Mouse (Mus musculus): Measurements from ENCODE around the gene Mrpl54. TPM values are rescaled to one million over a fixed set of nuclear protein-coding genes. Genes with fewer than 3 reads are reported as not detected.

Gene Mrpl54
- 121 and 152 TPM in 2 replicates for polyA plus RNA-seq (2014; fragmentation: Nextera tagmentation; extraction: Ambion mirVana)

- Histone ChIP-seq H3K36me3 (ENCODE audit: control insufficient read depth, insufficient read depth, low read length) (peaks cover 43% of the 10 kb centered on the region), H3K27ac (replicated peaks; ENCODE audit: low read depth, low read length) (peak within 1 kb of the TSS; percentile 81), H3K4me1 (ENCODE audit: control insufficient read depth, insufficient read depth, low read length) (peaks cover 12% of the 10 kb centered on the region; the same call in 1 of the 2 replicates), H3K27me3 (ENCODE audit: control insufficient read depth, insufficient read depth, low read length) (no peaks in the 10 kb centered on the region), H3K4me2 (ENCODE audit: low read length) (peak within 1 kb of the TSS; percentile 71), H3K4me3 (replicated peaks; ENCODE audit: low read depth, low read length) (peak within 1 kb of the TSS; percentile 58), H3K9ac (replicated peaks; ENCODE audit: low read length) (peak within 1 kb of the TSS; percentile 68), H3K9me3 (ENCODE audit: control insufficient read depth, low read length) (no peaks in the 10 kb centered on the region)
- 2% methylated on average over 48 of the region's 48 CpGs for WGBS
- ATAC-seq (ENCODE audit: low FRiP score, low TSS enrichment) (peak; percentile 93), DNase-seq (peak; percentile 99)
Measured at GRCm38 (mm10) chr10:81266211-81267105, at the start of gene Mrpl54, which contains the start of gene Apba3. Gene Mrpl54, minus strand, starts transcription at chr10:81266934. Gene Apba3, plus strand, starts transcription at chr10:81266960.

- WGBS = 93% methylated on average over 16 of the region's 16 CpGs
Measured at GRCm38 (mm10) chr10:81315587-81315986, 48.9 kb upstream of the Mrpl54 start.

DNA sequence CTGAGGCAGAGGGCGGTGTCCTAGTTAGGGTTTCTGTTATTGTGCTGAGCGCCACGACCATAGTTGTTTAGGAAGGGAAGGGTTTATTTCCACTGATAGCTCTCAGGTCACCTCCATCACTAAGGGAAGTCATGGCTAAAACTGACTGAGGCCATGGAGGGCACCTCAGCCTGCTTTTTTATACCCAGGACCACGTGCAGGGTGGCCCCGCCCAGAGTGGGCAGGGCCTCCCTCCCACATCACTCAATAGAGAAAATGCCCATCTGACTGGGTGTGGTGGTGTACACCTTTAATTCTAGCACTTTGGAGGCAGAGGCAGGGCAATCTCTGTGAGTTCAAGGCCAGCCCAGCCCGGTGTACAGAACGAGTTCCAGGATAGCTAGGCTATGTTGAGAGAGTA, 47.5 kb upstream of the Mrpl54 start:
- no peak for ATAC-seq (ENCODE audit: low FRiP score, low TSS enrichment)
- 84% methylated on average over 7 of the region's 7 CpGs for WGBS

More at GRCm38 (mm10) chr10:81315587-81315986, 48.9 kb upstream of the Mrpl54 start:
- no peaks in the 10 kb centered on the region for H3K9me3 ChIP-seq (ENCODE audit: control insufficient read depth, low read length)
- no peak overlapping the region for H3K27ac ChIP-seq (replicated peaks; ENCODE audit: low read depth, low read length)
- peaks cover 8% of the 10 kb centered on the region; the same call in 1 of the 2 replicates for H3K4me1 ChIP-seq (ENCODE audit: control insufficient read depth, insufficient read depth, low read length)
- H3K9ac ChIP-seq (replicated peaks; ENCODE audit: low read length) = no peak overlapping the region
- no peak for DNase-seq
- H3K36me3 ChIP-seq (ENCODE audit: control insufficient read depth, insufficient read depth, low read length) = peaks cover 79% of the 10 kb centered on the region
- ATAC-seq (ENCODE audit: low FRiP score, low TSS enrichment) = no peak
- H3K4me3 ChIP-seq (replicated peaks; ENCODE audit: low read depth, low read length) = no peak overlapping the region
- H3K4me2 ChIP-seq (ENCODE audit: low read length) = no peak overlapping the region
- H3K27me3 ChIP-seq (ENCODE audit: control insufficient read depth, insufficient read depth, low read length) = no peaks in the 10 kb centered on the region

GRCm38 (mm10) chr10:81313581-81313980, 46.8 kb upstream of the Mrpl54 start:
- no peak for ATAC-seq (ENCODE audit: low FRiP score, low TSS enrichment)
- H3K9ac ChIP-seq (replicated peaks; ENCODE audit: low read length) = no peak overlapping the region
- DNase-seq = no peak
- no peaks in the 10 kb centered on the region for H3K4me1 ChIP-seq (ENCODE audit: control insufficient read depth, insufficient read depth, low read length)
- WGBS = 96% methylated on average over 13 of the region's 13 CpGs
- H3K36me3 ChIP-seq (ENCODE audit: control insufficient read depth, insufficient read depth, low read length) = peaks cover 99% of the 10 kb centered on the region
- H3K9me3 ChIP-seq (ENCODE audit: control insufficient read depth, low read length) = no peaks in the 10 kb centered on the region
- H3K27me3 ChIP-seq (ENCODE audit: control insufficient read depth, insufficient read depth, low read length) = no peaks in the 10 kb centered on the region
- H3K27ac ChIP-seq (replicated peaks; ENCODE audit: low read depth, low read length) = no peak overlapping the region
- no peak overlapping the region for H3K4me3 ChIP-seq (replicated peaks; ENCODE audit: low read depth, low read length)
- no peak overlapping the region for H3K4me2 ChIP-seq (ENCODE audit: low read length)

More for the DNA sequence above, 47.5 kb upstream of the Mrpl54 start:
- Histone ChIP-seq H3K36me3 (ENCODE audit: control insufficient read depth, insufficient read depth, low read length) (peaks cover 93% of the 10 kb centered on the region), H3K9ac (replicated peaks; ENCODE audit: low read length) (no peak overlapping the region), H3K27ac (replicated peaks; ENCODE audit: low read depth, low read length) (no peak overlapping the region), H3K4me2 (ENCODE audit: low read length) (no peak overlapping the region), H3K4me1 (ENCODE audit: control insufficient read depth, insufficient read depth, low read length) (no peaks in the 10 kb centered on the region; the same call in 1 of the 2 replicates), H3K9me3 (ENCODE audit: control insufficient read depth, low read length) (no peaks in the 10 kb centered on the region), H3K27me3 (ENCODE audit: control insufficient read depth, insufficient read depth, low read length) (no peaks in the 10 kb centered on the region), H3K4me3 (replicated peaks; ENCODE audit: low read depth, low read length) (no peak overlapping the region)
- no peak for DNase-seq

- 91% methylated on average over 5 of the region's 5 CpGs for WGBS
- ATAC-seq (ENCODE audit: low FRiP score, low TSS enrichment) (no peak), DNase-seq (no peak)
- Histone ChIP-seq H3K27me3 (ENCODE audit: control insufficient read depth, insufficient read depth, low read length) (no peaks in the 10 kb centered on the region), H3K9ac (replicated peaks; ENCODE audit: low read length) (no peak overlapping the region), H3K36me3 (ENCODE audit: control insufficient read depth, insufficient read depth, low read length) (peaks cover 89% of the 10 kb centered on the region), H3K27ac (replicated peaks; ENCODE audit: low read depth, low read length) (no peak overlapping the region), H3K4me1 (ENCODE audit: control insufficient read depth, insufficient read depth, low read length) (no peaks in the 10 kb centered on the region), H3K4me3 (replicated peaks; ENCODE audit: low read depth, low read length) (no peak overlapping the region), H3K9me3 (ENCODE audit: control insufficient read depth, low read length) (no peaks in the 10 kb centered on the region), H3K4me2 (ENCODE audit: low read length) (no peak overlapping the region)
Measured at GRCm38 (mm10) chr10:81309571-81309970, 42.8 kb upstream of the Mrpl54 start.

GRCm38 (mm10) chr10:81306837-81307682, 40.3 kb upstream of the Mrpl54 start:
- Histone ChIP-seq H3K27ac (replicated peaks; ENCODE audit: low read depth, low read length) (no peak overlapping the region), H3K4me3 (replicated peaks; ENCODE audit: low read depth, low read length) (no peak overlapping the region), H3K27me3 (ENCODE audit: control insufficient read depth, insufficient read depth, low read length) (no peaks in the 10 kb centered on the region), H3K36me3 (ENCODE audit: control insufficient read depth, insufficient read depth, low read length) (peaks cover 64% of the 10 kb centered on the region), H3K4me1 (ENCODE audit: control insufficient read depth, insufficient read depth, low read length) (no peaks in the 10 kb centered on the region), H3K9me3 (ENCODE audit: control insufficient read depth, low read length) (no peaks in the 10 kb centered on the region), H3K4me2 (ENCODE audit: low read length) (no peak overlapping the region), H3K9ac (replicated peaks; ENCODE audit: low read length) (no peak overlapping the region)
- DNase-seq (no peak), ATAC-seq (ENCODE audit: low FRiP score, low TSS enrichment) (no peak)
- WGBS = 95% methylated on average over 21 of the region's 21 CpGs

DNA sequence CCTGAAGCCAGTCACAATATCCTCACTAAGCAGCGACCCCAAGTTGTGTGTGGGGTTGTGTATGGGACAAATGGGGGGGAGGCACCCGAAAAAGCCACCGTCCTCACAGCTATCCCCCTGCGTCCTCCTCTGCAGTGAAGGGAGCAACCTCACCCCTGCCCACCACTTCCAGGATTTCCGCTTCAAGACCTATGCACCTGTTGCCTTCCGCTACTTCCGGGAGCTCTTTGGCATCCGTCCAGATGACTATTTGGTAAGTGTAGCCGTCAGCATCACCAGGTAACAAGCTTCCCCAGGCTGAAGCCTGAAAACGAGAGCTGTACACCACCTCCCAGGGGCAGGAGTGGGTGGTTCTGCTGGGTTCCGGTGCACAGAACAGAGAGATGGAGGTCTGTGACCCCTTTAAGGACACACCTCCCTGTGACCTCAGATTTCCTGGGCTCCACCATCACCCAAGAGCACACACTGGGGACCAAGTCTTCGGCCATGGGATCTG, 39.5 kb upstream of the Mrpl54 start:
- no peak overlapping the region for H3K27ac ChIP-seq (replicated peaks; ENCODE audit: low read depth, low read length)
- 95% methylated on average over 12 of the region's 12 CpGs for WGBS
- H3K27me3 ChIP-seq (ENCODE audit: control insufficient read depth, insufficient read depth, low read length) = no peaks in the 10 kb centered on the region
- H3K36me3 ChIP-seq (ENCODE audit: control insufficient read depth, insufficient read depth, low read length) = peaks cover 56% of the 10 kb centered on the region
- no peak overlapping the region for H3K4me2 ChIP-seq (ENCODE audit: low read length)
- ATAC-seq (ENCODE audit: low FRiP score, low TSS enrichment) (no peak), DNase-seq (no peak)
- H3K4me3 ChIP-seq (replicated peaks; ENCODE audit: low read depth, low read length) = no peak overlapping the region
- no peak overlapping the region for H3K9ac ChIP-seq (replicated peaks; ENCODE audit: low read length)
- H3K4me1 ChIP-seq (ENCODE audit: control insufficient read depth, insufficient read depth, low read length) = no peaks in the 10 kb centered on the region
- H3K9me3 ChIP-seq (ENCODE audit: control insufficient read depth, low read length) = no peaks in the 10 kb centered on the region

DNA sequence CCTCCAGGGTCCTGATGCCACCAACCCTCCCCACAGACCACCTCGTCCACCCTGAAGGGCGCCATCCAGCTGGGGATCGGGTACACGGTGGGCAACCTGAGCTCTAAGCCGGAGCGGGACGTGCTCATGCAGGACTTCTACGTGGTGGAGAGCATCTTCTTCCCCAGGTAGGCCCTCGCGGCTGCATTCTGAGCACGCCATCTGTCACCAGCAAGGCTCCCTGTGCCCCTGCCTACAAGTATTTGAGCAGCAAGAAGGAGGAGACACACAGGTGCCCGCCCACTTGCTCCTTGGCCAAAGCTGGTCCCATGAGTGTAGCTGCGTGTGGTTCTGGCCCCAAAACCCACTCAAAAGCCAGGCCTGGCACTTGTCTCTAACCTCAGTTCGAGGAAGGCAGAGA, 38.9 kb upstream of the Mrpl54 start:
- no peak overlapping the region for H3K4me2 ChIP-seq (ENCODE audit: low read length)
- no peak for ATAC-seq (ENCODE audit: low FRiP score, low TSS enrichment)

More for the DNA sequence above, 38.9 kb upstream of the Mrpl54 start:
- no peaks in the 10 kb centered on the region for H3K27me3 ChIP-seq (ENCODE audit: control insufficient read depth, insufficient read depth, low read length)
- no peak overlapping the region for H3K4me3 ChIP-seq (replicated peaks; ENCODE audit: low read depth, low read length)
- H3K36me3 ChIP-seq (ENCODE audit: control insufficient read depth, insufficient read depth, low read length) = peaks cover 50% of the 10 kb centered on the region
- no peaks in the 10 kb centered on the region for H3K9me3 ChIP-seq (ENCODE audit: control insufficient read depth, low read length)
- WGBS = 94% methylated on average over 14 of the region's 14 CpGs
- no peak for DNase-seq
- H3K27ac ChIP-seq (replicated peaks; ENCODE audit: low read depth, low read length) = no peak overlapping the region
- no peaks in the 10 kb centered on the region for H3K4me1 ChIP-seq (ENCODE audit: control insufficient read depth, insufficient read depth, low read length)
- H3K9ac ChIP-seq (replicated peaks; ENCODE audit: low read length) = no peak overlapping the region
